Mouse (Mus musculus): ENCODE measurements around the gene Gaa. TPM values are rescaled to one million over a fixed set of nuclear protein-coding genes. Genes with fewer than 3 reads are reported as not detected.

Gene Gaa
- total RNA-seq, 2 experiments from 2014 or later = 87.5 to 87.7 TPM

DNA sequence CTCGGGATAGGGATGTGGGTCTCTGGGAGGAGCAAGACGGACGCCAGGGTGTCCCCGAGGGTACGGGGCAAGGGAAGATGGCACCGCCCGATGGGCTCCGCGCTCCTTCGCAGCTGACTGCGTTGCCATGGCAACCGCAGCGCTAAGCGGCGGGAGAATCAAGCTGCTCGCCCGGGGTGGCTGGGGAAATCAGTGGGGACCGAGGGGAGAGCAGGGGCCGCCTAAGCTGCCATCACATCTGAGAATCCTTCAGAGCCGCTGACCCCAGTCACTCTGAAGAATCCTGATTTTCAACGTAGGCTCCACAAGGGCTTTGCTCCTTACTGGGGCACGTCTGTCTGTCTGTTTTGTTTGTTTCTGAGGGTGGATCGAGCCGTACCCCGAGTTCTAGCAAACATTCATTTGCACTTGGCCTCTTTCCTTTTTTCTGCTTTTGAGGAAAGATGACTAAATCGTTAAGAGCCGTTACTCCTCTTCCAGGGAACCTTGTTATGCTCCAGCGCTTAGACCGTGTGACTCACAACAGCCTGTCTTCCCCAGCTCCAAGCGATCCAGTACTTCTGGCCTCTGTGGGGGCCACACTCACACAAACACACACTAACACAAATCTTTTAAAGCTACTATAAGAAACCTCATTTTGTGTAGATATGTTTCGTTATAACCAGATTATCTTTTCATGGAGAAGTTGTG lies 32.7 kb downstream of the Gaa start:
- no peak for DNase-seq (ENCODE audit: low spot score in 2 of 2)

DNA sequence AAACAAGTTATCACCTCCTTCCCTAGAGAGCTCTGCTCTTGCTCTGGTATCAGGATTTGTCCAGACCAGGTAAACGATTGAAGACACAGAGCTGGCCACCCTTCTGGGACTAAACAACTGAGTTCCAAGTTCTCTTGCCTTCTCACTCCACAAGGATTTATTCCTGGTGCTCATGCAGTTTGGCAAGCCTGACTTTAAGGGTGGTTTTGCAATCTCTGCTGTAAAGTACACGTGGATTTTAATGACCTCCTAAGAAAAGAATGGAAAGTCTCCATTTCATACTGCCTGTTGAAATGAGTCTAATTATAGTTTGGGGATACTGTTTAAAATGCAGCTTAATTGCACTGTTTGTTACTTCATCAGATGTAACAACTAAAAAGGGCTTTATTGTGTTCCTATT lies 33.3 kb downstream of the Gaa start:
- DNase-seq (ENCODE audit: low spot score in 2 of 2) = no peak

DNA sequence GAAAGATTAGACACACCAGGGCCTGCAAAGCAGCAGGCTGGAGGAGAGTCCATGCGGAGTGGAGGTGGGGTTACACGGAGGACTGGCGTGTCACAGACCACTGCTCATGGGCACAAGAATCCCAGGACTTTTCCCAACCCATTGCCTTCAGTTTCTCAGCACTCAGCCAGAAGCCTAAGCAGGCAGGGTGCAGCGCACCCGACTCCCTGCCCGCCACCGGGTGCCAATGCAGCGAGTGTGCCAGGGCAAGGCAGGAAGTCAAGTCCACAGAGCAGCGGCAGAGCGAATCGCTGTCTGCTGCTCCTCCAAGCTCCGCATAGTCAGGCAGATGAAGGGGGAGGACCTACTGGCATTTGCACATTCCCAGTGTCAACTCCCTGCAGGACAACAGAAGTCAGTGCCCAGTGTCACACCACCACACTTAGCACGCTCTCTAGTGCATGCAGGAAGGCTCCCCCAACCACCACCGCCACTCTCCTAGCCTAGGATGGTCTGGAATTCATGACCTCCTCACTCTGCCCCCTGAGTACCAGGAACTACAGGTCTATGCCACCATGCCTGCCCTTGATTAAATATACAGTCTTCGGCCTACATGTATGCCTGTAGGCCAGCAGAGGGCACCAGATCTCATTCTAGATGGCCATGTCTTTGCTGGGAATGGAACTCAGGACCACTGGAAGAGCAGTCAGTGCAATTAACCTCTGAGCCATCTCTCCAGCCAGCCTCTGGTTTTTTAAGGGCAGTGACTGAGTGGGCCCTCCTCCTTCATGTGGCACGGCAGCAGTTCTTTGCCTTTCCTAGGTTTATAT lies 37.4 kb downstream of the Gaa start:
- no peak for DNase-seq (ENCODE audit: low spot score in 2 of 2)

DNA sequence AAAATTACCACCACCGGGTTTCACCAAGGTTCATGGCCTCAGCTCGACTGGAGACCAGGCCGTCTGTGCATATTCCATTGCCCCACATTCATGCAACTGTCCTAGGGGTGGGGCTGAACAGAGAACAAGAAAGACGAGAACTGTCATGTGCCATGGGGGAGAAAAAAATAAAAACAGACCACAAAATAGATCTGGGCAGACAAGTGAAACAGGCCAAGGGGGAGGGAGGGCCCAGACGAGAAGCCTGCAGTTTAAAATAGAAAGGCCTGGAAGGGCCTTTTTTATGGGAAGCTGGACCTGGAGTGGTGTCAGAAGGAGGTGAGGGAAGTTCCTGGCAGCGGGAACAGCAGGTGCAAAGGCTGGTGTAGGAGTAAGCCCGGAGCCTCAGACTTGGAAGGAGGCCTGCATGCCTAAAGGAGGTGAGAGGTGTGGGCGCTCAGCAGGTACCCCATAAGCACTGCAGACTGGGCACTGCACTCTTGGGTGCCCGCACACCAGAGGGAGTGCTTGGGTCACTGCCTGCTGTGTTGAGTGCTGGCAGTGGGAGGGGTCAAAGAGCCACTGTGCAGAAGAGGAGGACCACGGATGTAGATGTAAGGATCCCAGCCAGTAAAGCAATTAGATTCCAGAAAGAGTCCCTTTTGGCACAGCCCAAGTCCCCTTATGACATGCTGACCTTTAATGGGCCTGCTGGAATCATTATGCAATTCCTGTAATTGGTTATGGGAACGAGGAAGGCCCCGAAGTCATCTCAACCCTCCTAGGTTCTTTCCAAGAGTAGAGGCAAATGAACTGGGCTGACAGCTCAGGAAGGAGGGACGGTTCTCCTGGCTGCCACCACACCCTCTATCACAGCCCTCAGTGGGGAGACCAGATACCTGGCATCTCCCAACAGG lies 39.3 kb downstream of the Gaa start:
- no peak for DNase-seq (ENCODE audit: low spot score in 2 of 2)

DNA sequence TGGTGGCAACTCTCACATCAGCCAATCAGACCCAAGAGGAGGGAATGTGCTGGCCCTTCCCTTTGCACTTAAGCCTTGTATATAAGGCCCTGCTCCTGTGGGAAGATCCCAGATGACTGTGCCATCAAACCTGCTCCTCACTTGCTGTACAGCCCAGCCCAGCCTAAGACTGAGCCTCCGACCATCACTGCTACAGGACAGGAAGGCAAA lies 39.9 kb downstream of the Gaa start, which contains the start of gene Card14:
Gene Card14, plus strand, starts transcription at position 111 of the 210 bp plus-strand sequence.
- no peak for DNase-seq (ENCODE audit: low spot score in 2 of 2)

DNA sequence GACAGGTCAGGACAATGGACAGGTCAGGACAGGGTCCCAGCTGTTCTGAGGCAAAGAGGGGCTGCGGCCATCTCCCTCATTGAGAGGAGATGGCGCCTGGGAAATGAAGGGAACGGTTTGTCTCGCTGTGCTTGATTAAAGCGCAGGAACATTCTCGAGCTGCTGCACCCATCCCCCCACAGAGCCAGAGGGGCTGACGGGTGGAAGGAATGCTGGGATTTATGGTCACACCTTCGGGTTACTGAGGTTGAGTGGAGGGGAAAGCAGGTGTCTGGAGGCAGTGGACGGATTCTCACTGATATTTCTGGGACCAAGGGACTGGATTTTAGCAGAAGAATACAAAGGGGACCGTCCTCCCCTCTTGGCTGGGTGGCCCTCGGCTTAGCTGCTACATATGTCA lies 40.2 kb downstream of the Gaa start:
- DNase-seq (ENCODE audit: low spot score in 2 of 2) = no peak

DNA sequence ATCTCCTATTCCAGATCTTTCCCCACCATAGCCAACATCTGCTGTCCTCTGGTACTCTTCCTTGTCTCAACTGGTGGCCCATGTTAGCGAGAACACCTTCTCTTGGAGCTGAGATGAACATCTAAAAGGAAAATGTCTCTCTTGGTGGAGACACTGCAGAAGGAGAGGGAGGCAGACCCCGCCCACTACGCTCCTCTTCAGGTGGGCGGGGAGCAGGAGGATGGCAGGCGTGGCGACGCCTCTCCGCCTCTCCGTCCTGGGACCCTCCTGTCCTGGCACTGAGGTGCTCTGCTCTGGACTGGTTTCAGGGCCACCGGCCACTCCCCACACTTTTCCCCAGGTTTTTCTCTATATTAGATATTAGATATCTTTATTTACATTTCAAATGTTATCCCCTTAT lies 42.9 kb downstream of the Gaa start:
- DNase-seq (ENCODE audit: low spot score in 2 of 2) = no peak

DNA sequence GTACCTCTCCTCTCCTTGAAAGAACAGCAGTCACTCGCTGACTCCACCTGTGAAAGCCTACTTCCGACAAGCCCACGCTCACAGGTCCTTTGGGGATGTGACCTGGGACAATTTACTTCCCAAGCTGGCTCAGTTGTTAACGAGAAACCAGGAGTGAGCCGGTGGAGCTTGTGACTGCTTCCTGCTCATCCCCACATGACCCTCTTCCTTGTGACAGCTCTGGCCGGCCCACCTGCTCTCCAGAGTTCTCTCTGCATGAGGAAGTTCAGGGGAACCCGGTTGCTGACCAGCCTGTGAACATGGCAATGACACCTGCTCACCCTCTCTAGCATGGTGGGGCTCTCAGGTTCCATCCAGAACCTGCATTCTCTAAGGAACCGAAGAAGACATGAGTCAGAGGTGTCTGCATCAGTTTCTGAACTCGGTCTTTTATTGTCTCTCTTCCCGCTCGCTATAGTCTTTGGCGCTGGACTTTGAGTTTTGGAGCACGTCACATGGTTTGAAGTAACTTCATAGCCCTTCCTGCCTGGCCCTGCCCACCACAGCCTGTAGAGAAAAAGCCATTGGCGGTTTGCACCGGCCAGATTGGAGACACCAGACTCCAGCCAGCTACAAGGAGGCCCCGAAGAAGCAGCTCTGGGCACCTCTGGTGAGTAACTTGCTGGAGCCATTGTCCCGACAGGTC lies 46.7 kb downstream of the Gaa start:
- DNase-seq (ENCODE audit: low spot score in 2 of 2) = no peak

DNA sequence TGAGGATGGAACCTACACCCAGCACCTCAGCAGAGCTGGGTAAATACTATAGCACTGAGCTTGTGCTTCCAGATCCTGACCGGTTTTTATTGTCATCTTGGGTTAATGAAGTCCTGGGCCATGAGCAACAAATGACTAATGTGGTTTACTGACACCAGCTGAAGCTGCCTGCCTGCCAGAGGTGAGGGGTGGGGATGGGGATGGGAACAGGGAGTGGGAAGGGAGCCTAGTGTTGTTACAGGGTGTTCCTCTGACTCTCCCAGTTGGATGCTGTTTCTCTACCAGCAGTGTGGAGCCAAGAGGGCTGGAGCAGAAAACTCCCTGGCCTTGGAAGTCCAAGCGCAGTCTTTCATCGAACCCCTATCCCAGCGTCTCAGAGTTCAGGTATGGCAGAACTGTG lies 49.0 kb downstream of the Gaa start:
- DNase-seq (ENCODE audit: low spot score in 2 of 2) = no peak

DNA sequence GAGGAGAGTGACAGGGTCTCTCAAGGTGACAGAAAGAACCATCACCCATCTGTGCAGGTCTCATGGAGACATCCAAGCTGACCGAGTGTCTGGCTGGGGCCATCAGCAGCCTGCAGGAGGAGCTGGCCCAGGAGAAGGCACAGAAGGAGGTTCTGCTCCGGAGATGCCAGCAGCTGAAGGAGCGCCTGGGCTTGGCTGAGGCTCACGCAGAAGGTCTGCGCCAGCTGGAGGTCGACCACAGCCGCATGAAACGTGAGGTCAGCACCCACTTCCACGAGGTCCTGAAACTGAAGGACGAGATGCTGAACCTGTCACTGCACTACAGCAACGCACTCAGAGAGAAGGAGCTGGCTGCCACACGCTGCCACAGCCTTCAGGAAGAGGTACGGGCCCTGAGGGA lies 54.8 kb downstream of the Gaa start:
- no peak for DNase-seq (ENCODE audit: low spot score in 2 of 2)

DNA sequence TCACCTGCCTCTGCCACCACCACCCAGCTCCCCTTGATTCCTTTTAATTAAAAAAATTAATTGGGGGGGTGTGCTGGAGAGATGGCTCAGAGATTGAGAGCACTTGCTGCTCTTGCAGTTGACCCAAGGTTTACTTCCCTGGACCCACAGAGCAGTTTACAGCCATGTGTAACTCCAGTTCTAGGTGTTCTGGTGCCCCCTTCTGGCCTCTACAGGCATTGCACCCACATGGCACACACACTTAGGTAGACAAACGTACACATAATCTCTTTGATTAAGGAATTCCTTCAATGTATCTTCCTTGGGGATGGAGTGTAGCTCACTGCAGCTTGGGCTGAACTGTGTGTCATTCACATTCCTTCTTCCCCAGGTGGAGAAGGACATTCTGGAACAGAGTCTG lies 57.4 kb downstream of the Gaa start:
- no peak for DNase-seq (ENCODE audit: low spot score in 2 of 2)

DNA sequence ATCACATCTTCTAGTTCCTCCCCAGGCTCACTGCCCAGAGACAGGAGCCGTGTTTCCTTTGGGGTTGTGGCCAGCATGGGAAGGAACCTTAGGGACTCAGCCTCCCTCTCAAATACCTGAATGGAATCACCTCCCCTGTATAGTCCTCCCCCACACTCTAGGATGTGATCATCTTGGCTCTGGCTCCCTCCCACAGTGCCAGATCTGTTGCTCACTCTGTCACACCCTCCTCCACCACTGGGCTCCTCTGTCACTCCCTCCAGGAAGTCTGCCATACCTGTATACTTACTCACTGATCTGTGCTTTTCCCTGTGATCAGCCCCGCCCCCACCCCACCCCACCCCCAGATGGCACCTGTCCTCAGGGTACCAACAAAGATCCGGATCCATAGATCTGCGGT lies 62.9 kb downstream of the Gaa start:
- DNase-seq (ENCODE audit: low spot score in 2 of 2) = no peak

DNA sequence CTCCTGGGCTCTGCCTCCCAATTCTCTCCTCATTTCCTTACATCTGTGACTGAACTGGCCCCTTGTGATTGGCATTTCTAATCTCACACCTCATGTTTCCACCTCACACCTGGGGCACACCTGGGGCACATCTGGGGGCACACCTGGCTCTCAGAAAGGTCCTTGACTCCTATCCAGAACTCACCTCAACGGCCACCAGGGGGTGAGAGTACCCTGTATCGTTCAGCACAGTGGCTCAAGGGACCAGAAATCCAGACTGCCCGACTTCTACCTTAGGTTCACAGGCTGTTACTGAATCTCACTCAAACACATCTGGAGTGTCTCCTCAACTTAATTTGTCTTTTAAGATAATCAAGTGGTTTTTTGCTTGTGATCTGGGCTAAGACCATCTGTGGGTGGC lies 64.3 kb downstream of the Gaa start:
- no peak for DNase-seq (ENCODE audit: low spot score in 2 of 2)

Other genes with a start within 250 kb of the Gaa start
- 10 to 100 TPM in 1 of 2 experiments, 1 to 10 TPM in 1; 9.5 to 10.1 TPM for gene Cbx2, start 244.9 kb upstream of the Gaa start, total RNA-seq (2021)
- 10 to 100 TPM; 10.8 to 15.5 TPM for gene Cbx8, start 226.9 kb upstream of the Gaa start, total RNA-seq (2021)
- gene Cbx4, start 181.7 kb upstream of the Gaa start, total RNA-seq (2021) = 10 to 100 TPM; 69.7 to 76.8 TPM
- 10 to 100 TPM; 25.9 to 29.7 TPM for gene Tbc1d16, start 39.4 kb upstream of the Gaa start, total RNA-seq (2021)
- 1 to 10 TPM; 2.0 to 2.6 TPM for gene Ccdc40, start 39.3 kb upstream of the Gaa start, total RNA-seq (2021)
- 100 to 1,000 TPM; 172 TPM for gene Eif4a3, start 32.2 kb downstream of the Gaa start, total RNA-seq (2021)
- under 1 TPM; 0.48 to 0.90 TPM for gene Card14, start 39.9 kb downstream of the Gaa start, total RNA-seq (2021)
- 10 to 100 TPM; 18.3 to 20.9 TPM for gene Sgsh, start 87.6 kb downstream of the Gaa start, total RNA-seq (2021)
- 10 to 100 TPM; 10.9 to 11.2 TPM for gene Slc26a11, start 87.7 kb downstream of the Gaa start, total RNA-seq (2021)
- 10 to 100 TPM; 29.1 to 31.6 TPM for gene Rnf213, start 125.2 kb downstream of the Gaa start, total RNA-seq (2021)
- gene Endov, start 223.5 kb downstream of the Gaa start, total RNA-seq (2021) = 10 to 100 TPM; 37.1 to 38.2 TPM

Measured in adrenal gland, postnatal 4 days (tissue).